Mouse (Mus musculus) thymus, adult 2 months (tissue): ENCODE measurements at regions not wholly inside any gene's neighbourhood (a gene's known extent, or its start where the extent isn't known, plus 50 kb on each side); places are given as distances from the start of the nearest gene placed in this dataset.
"Not testable (repeated sequence)": the region's sequence is repeated elsewhere in the genome, so short reads cannot be mapped to it uniquely, and the experiment has no call there.

Experiments used
- CTCF ChIP-seq: fragments of 200-500 bp; IDR thresholded peaks from 2 replicates; pipeline ENCODE4 v1.5.1; 2012; ENCODE audit warnings: mild to moderate bottlenecking, control low read depth, low read length, moderate library complexity, borderline replicate concordance; ENCODE audit not compliant: control insufficient read depth, poor library complexity, insufficient read depth; ENCODE audit errors: extremely low read depth
- POLR2A ChIP-seq: fragments of 200-500 bp; IDR thresholded peaks from 2 replicates; pipeline ENCODE4 v1.6.1; 2012; ENCODE audit warnings: mild to moderate bottlenecking, low read length, control low read depth, moderate library complexity; ENCODE audit not compliant: control insufficient read depth, poor library complexity, insufficient read depth; ENCODE audit errors: extremely low read depth

GRCm38 (mm10) chr9:43552758-43553157 is 191.0 kb upstream of the Nectin1 start:
- not testable (repeated sequence) for TF ChIP-seq CTCF, POLR2A
